Mouse (Mus musculus): ENCODE data around the gene Plcb3. TPM values are rescaled to one million over a fixed set of nuclear protein-coding genes. Genes with fewer than 3 reads are reported as not detected.

Plcb3 gene
- 10 to 100 TPM; 16.4 to 18.4 TPM for total RNA-seq (2021)
- long read RNA-seq, full-length matches to known transcripts, result 9 of 17 reads
- long read RNA-seq, partial matches to known transcripts, result 3 of 17 reads
- long read RNA-seq, other reads (novel, unspliced or antisense), result 5 of 17 reads

DNA sequence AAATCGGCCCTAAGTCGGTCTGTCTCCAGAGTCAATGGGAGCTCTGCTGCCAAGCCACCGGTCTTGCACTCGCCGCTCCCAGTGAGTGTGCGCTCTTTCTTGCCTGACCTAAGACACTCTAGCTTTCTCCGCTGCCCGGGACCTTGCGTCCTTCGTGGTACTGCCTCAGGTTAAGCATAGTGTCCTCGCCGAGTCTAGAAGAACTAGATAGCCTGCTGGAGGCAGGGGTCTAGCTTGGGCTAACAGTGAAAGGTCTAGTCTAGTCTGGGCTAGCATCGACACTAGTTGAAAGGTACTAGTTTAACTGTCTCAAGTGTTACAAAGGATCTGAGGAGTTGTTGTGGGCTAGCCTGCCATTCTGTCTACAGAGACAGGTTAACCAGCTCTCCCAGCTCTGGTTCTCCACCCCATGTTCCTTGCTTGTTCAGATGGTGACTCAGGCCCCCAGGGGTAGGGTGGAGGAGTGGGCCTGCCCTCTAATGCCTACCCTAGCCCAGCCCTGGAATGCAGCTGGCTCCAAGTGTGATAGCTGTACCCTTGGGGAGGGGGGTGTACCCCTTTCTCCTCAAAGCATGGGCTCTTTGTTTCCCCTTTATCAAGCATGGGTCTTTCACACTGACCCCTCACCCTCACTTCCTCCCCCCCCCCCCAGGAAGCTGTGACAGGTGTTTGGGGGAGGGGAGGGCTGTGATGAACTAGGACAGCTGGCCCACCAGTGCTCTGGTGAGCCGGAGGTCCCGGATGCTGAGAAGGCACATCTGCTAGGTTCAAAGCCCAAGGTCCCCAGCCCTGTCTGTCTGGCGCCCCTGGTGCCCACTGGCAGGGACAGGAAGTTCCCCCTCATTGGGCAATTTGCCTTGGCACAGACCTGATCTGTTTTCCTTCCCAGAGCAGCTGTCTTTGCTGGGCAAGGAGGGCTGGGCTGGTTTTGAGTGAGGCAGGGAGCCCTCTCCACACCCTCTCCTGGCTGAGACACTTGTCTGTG lies at the start of gene Plcb3:
Gene Plcb3 (minus strand): TSS at position 934 of the 985 bp plus-strand sequence.
- peak; percentile 83 for DNase-seq (ENCODE audit: low spot score in 2 of 2)

DNA sequence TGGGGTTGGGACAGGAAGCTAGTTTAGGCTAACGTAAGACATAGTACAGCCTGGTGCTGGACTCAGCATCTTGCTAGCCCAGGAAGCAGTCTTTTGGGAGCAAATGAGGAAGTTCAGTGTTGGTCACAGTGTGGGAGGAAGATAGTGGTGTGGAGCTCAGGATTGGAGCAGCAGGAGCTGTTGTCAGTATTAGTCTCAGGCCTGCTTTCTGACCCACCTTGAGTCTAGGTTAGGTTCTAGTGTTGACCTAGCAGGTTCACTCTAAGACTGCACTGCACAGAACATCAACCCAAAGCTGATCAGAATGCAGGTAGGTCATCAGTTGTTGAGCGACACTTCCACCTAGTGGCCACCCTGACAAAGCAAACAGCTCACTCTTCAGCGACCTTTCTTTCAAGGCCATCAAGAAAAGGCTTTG lies 44.0 kb upstream of the Plcb3 start:
- DNase-seq (ENCODE audit: low spot score in 2 of 2), result peak; percentile 40 to 49

DNA sequence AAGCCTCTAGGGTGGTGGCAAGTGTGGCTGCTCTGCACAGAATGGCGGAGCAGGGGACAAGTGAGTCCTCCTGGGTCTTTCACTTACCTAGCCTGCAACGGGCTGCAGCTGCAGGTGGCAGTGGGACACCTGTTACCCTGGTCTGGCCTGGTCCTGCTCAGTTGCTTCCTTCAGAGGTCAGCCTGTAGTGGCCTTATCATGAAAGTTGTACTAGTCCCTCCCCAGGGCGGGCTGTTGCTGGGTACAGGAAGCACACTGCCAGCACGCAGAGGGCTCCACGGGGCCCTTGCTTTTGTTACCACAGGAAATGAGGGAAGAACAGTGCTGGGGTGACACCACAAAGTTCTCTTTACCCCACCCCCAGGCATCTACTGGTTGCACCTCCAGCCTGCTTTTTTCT lies 42.9 kb upstream of the Plcb3 start, which contains the start of gene Fermt3:
Gene Fermt3 (minus strand): TSS at position 279 of the 400 bp plus-strand sequence.
- no peak for DNase-seq (ENCODE audit: low spot score in 2 of 2)

DNA sequence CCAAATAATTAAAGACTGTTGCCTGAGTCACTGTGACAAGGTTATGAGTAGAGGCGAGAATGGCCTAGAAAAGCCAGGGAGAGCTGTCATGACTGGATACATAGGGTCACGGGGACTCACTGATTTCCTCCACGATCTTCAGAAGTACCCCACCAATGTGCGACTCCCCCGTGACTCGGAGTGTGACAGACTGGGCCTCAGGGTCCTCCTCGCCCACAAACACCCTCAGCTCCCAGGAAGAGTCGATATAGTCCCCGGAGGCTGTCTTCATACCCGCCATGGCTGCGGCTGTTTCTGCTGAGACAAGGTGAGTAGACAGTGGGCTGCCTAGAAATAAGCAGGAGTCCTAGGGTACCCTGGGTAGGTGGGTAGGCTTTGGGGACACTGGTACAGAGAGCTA lies 42.3 kb upstream of the Plcb3 start:
- no peak for DNase-seq (ENCODE audit: low spot score in 2 of 2)

DNA sequence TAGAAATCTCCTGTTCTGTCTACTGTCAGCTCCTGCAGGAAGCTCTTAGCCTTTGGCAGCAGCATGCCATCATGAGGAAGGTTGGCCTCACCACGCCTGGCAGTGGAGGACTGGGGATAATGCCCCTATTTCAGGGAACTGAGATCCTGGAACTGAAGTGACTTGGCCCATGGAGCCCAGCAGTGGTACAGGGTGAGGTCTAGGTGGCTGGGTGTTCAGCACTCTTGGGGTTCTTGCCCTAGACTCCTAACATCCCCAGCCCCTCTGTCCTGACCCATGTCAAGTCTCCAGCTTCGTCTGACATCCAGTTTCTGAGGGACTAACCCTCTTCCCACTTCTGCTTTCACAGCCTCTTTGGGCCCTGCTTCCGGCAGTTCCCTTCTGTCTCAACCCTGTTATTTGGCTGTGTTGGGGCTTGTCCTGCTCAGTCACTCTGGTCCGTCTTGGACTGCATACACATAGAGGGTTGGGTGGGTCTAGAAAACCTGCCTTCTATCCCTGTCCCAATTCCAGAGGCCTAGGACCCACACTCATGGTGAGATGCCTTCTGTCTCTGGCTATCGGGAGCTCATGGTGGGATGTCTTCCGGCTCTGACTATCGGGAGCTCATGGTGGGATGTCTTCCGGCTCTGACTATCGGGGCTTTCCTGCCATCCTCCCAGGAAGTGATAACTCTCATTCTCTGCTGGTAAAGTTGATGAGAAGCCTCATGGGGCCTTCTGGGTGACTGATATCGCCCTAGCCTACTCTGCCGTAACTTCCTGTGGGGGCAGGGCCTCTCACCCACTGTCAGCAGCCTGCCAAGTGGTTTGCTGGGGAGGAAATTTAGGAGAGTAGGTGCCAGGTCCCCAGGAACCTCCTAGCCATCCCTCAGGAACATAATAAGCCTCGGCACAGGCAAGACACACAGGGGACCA lies 41.5 kb upstream of the Plcb3 start:
- DNase-seq (ENCODE audit: low spot score in 2 of 2), result no peak

DNA sequence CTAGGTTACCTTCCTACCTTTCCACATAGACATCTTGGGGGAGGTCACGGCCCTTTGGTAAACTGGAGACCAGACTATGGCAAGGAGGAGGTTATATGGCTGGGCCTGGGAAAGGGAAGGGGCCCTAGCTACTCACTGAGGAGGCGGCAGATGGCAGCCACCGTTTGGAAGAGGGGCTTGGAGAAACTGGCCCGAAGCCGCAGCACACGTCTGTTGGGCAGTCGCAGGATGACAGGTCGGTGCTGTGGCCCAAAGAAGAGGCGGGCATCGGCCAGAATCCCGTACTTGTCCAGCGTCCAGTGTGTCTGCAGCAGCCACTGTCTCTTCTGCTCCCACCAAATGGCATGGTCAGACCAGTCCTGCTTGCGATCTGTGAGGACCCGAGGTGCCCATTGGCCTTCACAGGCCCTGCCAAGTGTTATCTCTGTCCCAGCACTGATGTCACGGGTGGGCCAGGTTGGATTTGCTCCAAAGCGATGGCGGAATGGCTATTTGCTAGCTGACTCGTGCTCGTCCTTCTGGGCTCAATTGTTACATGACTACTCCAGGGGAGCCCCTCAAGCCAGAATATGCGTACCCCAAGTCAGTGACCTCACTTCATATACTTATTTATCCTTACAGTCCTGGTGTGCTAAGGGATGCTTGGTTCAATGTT lies 38.3 kb upstream of the Plcb3 start:
- no peak for DNase-seq (ENCODE audit: low spot score in 2 of 2)

DNA sequence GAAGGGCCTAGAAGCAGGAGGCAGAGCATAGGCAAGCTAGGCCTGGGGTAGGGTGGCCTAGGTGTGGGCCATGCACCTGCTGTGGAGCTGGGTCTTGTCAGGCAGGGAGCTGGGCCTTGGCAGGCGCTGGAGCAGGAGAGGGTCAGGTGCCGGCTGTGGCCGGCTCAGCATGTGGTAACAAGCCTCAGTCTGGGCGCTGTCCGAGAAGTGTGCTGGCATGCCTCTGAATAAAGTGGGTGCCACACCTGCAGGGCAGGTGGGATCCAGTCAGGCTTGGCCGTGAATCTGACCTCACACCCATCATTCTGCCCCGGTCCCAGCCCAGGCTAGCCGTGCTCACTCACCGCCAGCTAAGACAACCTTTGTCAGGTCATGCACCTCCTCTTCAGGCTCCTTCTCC lies 37.7 kb upstream of the Plcb3 start:
- no peak for DNase-seq (ENCODE audit: low spot score in 2 of 2)

DNA sequence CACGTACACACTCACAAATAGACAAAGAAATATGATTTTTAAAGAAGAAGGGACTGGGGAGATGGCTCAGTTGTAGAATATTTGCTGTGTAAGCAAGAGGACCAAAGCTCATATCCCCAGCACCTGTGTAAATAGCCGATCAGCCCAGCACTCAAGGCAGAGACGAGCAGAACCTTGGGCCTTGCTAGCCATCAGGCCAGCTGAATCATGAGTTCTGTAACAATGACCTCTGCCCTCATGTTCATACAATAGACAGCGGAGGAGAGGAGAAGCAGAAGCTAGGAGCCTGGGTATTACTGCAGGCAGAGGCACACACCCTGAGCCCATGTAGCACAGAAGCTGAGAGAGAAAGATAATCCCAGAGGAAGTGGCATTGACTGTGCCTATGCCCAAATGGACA lies 36.2 kb upstream of the Plcb3 start:
- no peak for DNase-seq (ENCODE audit: low spot score in 2 of 2)

DNA sequence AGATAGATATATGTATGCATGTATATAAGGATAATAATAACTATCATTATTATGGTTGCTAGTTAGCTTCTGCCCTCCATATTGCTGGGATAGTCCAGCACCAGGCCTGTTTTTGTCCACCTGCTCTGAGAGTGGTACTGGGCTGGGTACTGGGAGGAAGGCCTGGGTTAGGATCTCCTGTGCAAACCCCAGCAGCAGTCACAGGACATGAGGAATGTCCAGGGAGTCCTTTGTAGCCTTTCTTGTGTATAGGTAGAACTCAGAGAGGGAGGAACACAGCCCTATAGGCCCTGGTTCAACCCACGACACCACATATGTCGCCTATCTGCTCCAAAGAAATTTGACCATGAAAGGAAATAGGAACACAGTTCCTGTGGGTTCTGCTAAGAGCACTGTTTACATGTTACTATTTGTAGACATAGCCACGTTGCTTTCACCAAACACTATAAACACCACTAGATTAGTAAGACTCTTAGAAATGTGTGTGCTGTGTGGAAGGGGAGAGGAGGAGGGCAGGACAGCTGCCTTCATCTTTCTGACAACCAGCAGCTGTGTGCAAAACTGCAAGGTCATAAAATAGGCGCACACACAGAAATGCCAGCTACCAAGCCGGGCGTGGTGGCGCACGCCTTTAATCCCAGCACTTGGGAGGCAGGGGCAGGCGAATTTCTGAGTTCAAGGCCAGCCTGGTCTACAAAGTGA lies 30.8 kb upstream of the Plcb3 start:
- no peak for DNase-seq (ENCODE audit: low spot score in 2 of 2)

DNA sequence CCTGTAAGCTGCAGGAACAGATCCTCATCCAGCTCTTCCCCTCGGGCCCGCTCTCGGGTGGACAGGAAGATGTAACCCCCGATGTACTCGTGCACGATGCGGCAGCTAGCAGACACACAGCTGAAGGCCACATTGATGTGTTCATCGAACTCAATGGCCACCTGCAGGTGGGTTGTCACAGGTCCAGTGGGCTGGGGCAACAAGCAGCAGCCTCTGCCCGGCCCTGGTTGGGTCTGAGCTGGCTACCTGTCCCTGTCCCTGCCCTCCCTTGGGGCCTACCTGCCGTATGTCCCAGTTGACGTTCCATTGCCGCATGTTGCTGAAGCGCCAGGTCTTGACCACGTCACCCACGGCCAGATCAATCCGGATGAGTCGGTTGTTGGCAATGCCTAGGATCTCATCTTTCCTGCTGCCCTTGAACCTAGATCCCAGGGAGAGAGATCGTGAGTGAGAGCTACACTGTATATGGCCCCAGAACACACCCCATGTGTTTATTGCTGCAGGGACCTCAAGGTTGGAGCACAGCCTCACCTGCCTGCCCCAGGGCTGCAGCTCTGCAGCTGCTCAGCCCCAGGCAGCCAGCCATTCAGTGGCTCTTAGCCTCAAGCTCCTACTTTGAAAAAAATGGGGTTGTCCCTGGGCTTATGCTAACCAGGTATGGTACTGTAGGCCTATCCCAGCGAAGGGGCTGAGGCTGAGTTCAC lies 23.2 kb upstream of the Plcb3 start:
- no peak for DNase-seq (ENCODE audit: low spot score in 2 of 2)

DNA sequence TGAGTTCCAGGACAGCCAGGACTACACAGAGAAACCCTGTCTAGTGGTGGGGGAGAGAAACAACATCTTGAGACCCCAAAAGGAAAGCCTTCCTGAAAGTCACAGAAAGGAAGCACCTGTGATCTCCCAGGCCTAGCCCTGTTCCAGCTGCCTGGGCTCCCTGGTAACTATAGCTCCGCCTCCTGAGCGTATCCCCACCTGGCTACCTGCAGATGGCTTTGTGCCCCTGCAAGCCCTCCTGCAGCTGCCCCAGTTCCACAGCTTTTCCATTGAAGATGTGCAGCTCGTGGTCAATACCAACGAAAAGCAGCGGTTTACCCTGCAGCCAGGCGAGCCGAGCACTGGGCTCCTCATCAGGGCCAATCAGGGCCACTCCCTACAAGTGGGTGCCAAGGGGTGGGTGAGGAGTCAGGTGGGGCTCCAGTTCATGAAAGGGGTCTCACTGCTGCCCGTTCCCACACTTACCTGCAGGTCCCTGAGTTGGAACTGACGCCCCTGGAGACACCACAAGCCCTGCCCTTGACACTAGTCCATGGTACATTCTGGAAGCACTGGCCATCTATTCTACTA lies 21.5 kb upstream of the Plcb3 start:
- DNase-seq (ENCODE audit: low spot score in 2 of 2), result no peak

DNA sequence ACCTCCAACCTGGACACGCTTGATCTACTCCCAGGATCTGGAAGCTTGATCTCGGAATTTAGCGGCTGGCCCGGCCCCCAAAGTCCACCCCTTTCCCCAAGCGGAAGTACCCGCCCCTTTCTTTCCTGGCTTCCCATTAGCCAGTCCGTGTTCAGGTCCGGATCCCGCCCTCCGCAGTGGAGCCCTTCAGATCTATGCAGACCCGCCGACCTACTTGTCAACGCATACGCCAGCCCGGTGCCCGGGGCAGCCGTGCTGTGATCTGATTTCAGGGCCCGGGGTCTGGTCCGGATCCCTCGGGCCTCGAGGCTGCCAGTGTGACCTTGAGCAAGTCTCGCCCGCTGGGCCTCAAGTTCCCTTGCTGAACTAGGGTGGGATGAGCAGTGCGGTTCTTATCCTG lies 19.7 kb upstream of the Plcb3 start, which contains the start of the genes Nudt22 and Trpt1:
Gene Nudt22 (minus strand): TSS at position 112 of the 400 bp plus-strand sequence.
Gene Trpt1 (plus strand): TSS at position 126 of the 400 bp plus-strand sequence.
- DNase-seq (ENCODE audit: low spot score in 2 of 2), result peak; percentile 73 to 80

DNA sequence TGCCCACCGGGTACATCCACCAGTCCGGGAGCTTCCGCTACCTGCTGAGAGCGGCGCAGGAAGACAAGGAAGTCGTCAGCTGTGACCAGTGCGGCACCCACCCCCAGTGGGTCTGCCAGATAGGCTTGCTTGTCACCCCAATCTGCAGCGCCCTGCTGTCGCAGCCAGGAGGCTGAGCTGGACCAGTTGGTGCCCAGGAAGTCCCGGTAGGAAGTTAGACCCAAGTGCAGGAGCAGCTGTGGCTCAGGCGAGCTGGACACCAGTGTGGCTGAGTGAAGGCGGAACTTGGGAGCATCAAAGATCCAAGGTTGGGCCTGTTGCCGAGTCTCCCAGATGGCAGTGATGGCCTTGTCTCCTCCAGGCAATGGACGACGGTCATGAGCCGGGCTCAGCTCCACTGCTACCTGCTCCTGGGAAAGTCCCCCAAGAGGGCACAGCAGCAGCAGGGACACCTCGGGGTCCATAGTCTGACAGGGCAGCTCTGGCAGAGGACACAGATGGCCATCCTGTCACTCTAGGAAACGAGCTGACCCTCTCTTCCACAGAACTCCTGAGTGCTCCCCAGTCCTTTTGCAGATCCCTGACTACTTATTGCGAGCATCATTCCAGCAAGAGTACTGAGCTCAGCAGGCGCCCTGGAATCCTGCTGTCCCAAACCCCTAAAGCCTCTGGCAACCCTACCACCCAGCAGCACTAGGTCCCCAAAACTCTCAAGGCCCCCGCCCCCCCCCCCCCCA lies 19.2 kb upstream of the Plcb3 start:
- no peak for DNase-seq (ENCODE audit: low spot score in 2 of 2)

DNA sequence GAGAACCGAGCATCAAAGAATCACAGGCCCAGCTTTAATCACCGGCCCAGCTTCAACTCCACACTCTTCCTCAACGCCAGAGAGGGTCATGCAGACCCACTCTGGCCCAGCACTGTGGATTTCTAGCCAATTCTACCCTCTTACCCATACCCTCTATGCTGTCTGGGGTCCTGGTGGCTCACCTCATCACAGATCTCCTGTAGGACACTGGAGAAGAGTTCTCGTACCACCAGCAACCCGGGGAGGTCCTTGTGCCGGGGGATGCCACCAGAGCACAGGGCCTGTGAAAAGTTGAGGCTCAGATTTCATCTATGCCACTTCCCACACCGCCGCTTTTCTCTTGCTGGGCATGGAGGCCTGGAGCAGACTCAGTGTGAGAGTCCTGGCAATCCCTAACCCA lies 18.2 kb upstream of the Plcb3 start:
- DNase-seq (ENCODE audit: low spot score in 2 of 2), result no peak

DNA sequence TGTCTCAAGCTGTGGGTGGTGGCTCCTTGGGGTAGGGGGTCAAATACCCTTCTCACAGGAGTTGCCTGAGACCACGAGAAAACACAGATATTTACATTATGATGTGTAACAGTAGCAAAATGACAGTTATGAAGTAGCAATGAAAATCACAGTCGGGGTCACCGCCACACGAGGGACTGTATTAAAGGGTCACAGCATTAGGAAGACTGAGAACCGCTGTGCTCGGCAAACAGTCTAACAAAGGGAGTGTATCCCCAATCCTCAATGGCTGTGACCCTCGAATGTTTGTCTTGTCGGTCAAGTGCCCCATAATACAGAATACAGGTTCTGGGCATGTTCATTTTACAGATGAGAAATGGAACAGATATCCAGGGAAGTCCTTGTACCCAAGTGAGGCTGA lies 17.7 kb upstream of the Plcb3 start:
- DNase-seq (ENCODE audit: low spot score in 2 of 2), result no peak

DNA sequence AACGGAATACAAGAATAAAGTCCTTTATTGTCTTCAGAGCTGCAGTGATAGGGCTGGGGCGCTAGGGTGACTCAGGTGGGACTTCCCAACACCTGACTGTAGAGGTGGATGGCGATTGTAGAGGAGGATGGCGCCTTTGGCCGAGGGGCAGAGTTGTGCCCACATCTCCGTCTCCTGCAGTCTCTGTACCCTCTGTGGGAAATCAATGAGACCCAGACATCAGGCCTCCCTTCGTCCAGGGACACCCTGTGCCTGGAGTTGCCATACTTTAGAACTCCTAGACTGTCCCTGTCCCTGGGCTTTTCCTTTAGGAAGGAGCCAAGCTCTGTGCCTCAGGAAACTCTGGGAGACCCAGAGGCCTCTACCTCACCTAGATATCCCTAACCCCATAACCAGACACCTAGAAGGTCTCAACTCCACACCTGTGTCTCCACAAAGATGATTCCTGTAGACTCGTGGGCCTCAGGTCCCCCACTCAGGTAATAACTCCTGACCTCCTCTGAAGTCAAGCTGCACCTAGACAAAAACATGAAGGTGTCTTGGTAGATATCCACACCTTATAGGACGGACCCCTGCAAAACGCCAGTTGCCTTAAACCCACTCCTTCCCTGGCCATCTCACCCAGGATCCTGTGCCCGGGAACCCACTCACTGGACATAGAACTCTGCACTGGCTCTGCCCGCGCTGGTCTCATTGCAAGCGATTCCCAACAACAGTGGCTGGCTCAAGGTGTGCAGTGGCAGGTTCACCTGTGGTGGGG lies 16.9 kb upstream of the Plcb3 start:
- DNase-seq (ENCODE audit: low spot score in 2 of 2), result no peak

DNA sequence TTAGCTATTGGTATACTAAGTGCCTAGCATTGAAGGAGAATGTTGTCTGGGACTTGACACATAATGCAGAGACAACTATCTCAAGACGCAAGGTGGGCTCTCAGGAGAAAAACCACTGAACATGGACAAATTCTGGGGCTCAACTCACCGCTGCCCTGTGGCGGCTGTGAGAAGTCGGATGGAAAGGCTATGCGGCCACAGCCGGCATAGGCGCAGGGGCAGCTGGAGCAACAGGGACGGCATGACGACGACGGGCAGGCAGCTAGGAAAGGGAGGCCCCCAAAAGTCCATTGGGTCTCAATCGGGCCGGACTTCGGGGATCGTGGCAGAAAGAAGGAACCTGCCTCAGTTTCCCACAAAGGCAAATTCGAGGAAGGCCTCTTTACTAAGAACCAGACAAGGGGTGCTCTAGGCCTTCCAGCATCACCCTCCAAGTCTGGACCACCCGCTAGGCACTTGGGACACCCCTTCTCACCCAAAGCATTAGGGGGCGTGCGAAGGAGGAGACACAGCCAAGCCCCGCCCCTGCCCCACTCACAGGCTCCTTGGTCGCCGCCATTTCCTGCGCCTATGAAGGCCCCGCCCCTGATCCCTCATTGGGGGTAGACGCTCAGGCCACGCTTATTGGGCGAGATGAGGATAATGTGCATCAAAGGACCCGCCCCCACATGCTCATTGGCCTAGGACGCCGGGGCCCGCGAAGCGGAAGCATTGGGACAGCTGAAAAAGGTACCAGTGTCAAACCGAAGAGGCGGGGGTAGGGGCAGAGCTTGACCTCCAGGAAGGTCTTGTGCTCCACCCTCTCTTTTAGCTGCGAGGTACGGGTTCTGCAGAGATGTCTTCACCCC lies 16.0 kb upstream of the Plcb3 start, which contains the start of gene Dnajc4:
Gene Dnajc4 (minus strand): TSS at position 562 of the 848 bp plus-strand sequence.
- peak; percentile 93 to 95 for DNase-seq (ENCODE audit: low spot score in 2 of 2)
